In genomic region chr7:129653791-129654271, GRCm38 (mm10) we compare ENCODE assay signal across 8 mouse cellular contexts.
DNase-seq lines count a peak whose midpoint lies in the region; ATAC-seq and TF ChIP-seq lines count a peak whose summit lies in the region.

No protein-coding gene starts in this region.

- H3K4me3 ChIP-seq in forebrain, embryonic 11.5 days (ENCODE audit: low read depth, low read length): no peak overlapping the region
- H3K4me3 ChIP-seq in liver, postnatal 0 days (ENCODE audit: low read depth, low read length): no peak overlapping the region
- no peak overlapping the region for H3K4me3 ChIP-seq in olfactory bulb, adult 2 months (ENCODE audit: insufficient read depth, low read depth, low read length)

- no peak overlapping the region for H3K4me2 ChIP-seq in forebrain, embryonic 11.5 days (ENCODE audit: low read depth, low read length, severe bottlenecking)
- H3K4me2 ChIP-seq in liver, postnatal 0 days (ENCODE audit: low read depth, low read length): no peak overlapping the region

- TF ChIP-seq EP300 in liver, postnatal 0 days (IDR thresholded peaks at IDR 0.05; ENCODE audit: low read depth): no peak

- peaks cover 12% of the 10 kb centered on the region; the same call in 1 of the 2 replicates for H3K27me3 ChIP-seq in forebrain, embryonic 11.5 days (ENCODE audit: control insufficient read depth, insufficient read depth, low read length)
- H3K27me3 ChIP-seq in liver, postnatal 0 days (ENCODE audit: insufficient read depth, low read length): no peaks in the 10 kb centered on the region

- H3K4me1 ChIP-seq in forebrain, embryonic 11.5 days (replicated peaks; ENCODE audit: control insufficient read depth, insufficient read depth, low read length): peaks cover 14% of the 10 kb centered on the region; the same call in 1 of the 2 replicates
- H3K4me1 ChIP-seq in liver, postnatal 0 days (ENCODE audit: insufficient read depth): no peaks in the 10 kb centered on the region
- H3K4me1 ChIP-seq in olfactory bulb, adult 2 months (ENCODE audit: control insufficient read depth, insufficient read depth, low read length): peaks cover 18% of the 10 kb centered on the region

- H3K36me3 ChIP-seq in forebrain, embryonic 11.5 days (ENCODE audit: control insufficient read depth, insufficient read depth, low read length): no peaks in the 10 kb centered on the region
- no peaks in the 10 kb centered on the region for H3K36me3 ChIP-seq in liver, postnatal 0 days (replicated peaks; ENCODE audit: insufficient read depth, low read length)

- no peak overlapping the region for H3K9ac ChIP-seq in forebrain, embryonic 11.5 days (ENCODE audit: low read length)
- H3K9ac ChIP-seq in liver, postnatal 0 days (replicated peaks): no peak overlapping the region

- intact Hi-C loops in heart, postnatal 14 days (cut with DNase I): loop anchor here (1.0 to 10.0 kb wide), 3 partner anchors 531 to 822 kb away; no protein-coding TSS in a partner anchor

- peak; percentile 45; the same call in 1 of the 2 replicates for ATAC-seq in forebrain, embryonic 11.5 days (replicated peaks; ENCODE audit: low FRiP score)
- peak; percentile 73 for ATAC-seq in liver, postnatal 0 days

- H3K9me3 ChIP-seq in forebrain, embryonic 11.5 days (ENCODE audit: control insufficient read depth, low read length): no peaks in the 10 kb centered on the region
- H3K9me3 ChIP-seq in liver, postnatal 0 days (ENCODE audit: low read length): no peaks in the 10 kb centered on the region

- 12% methylated on average over 11 of the region's 11 CpGs for WGBS in forebrain, embryonic 11.5 days
- 11% methylated on average over 11 of the region's 11 CpGs for WGBS in liver, postnatal 0 days (ENCODE audit: insufficient replicate concordance)
- 10% methylated on average over 11 of the region's 11 CpGs for WGBS in olfactory bulb, adult 2 months

- TF ChIP-seq CTCF in liver, postnatal 0 days (IDR thresholded peaks at IDR 0.05; ENCODE audit: low read depth): peak; percentile 97
- peak; percentile 99 for TF ChIP-seq CTCF in olfactory bulb, adult 2 months (IDR thresholded peaks at IDR 0.05; ENCODE audit: insufficient read depth, low read depth, low read length)

- TF ChIP-seq POLR2A in olfactory bulb, adult 2 months (IDR thresholded peaks at IDR 0.05; ENCODE audit: insufficient read depth, low read depth, low read length): no peak

- DNase-seq in ES-CJ7 (ENCODE audit: low read depth, low spot score): peak; percentile 56
- peak; percentile 10 for DNase-seq in c-Kit-positive CD71-positive TER-119-negative erythroid progenitor cells, embryonic 14.5 days (ENCODE audit: low read depth)
- DNase-seq in forebrain, embryonic 11.5 days (ENCODE audit: low spot score): peak; percentile 92
- peak; percentile 76 to 89 for DNase-seq in heart, postnatal 14 days
- DNase-seq in kidney, postnatal 4 days: peak; percentile 90 to 91
- peak; percentile 83 for DNase-seq in liver, postnatal 0 days
- DNase-seq in thymus, postnatal 10 days (ENCODE audit: low spot score in 2 of 2): peak; percentile 8 to 59

- no peak overlapping the region for H3K27ac ChIP-seq in forebrain, embryonic 11.5 days (ENCODE audit: low read depth, low read length)
- no peak overlapping the region for H3K27ac ChIP-seq in liver, postnatal 0 days (ENCODE audit: low read depth)
- no peak overlapping the region for H3K27ac ChIP-seq in olfactory bulb, adult 2 months (ENCODE audit: insufficient read depth, low read depth, low read length)

Comparison
In these comparisons a context has a peak if more than half of its experiments do, and no peak if none do; other contexts are left out.
1. DNase-seq: peak in every context shown above with its lines; median percentile 92 in forebrain, embryonic 11.5 days; 90 in kidney, postnatal 4 days; 83 in liver, postnatal 0 days; 82 in heart, postnatal 14 days; 56 in ES-CJ7; 34 in thymus, postnatal 10 days; 10 in c-Kit-positive CD71-positive TER-119-negative erythroid progenitor cells, embryonic 14.5 days.